Mouse (Mus musculus) spleen, adult 18-20 months (tissue): Measurements from ENCODE around the gene Cab39l.
A peak's percentile ranks its signal among the peaks of the same experiment; 100 is the strongest.
"Not testable (repeated sequence)": the region's sequence is repeated elsewhere in the genome, so short reads cannot be mapped to it uniquely, and the experiment has no call there.

Experiments
- DNase-seq, 2 experiments: peaks; one replicate each; pipeline ENCODE4 v3.0.0; 2022; ENCODE audit warnings: mixed read lengths in 2 of 2

Cab39l gene

DNA sequence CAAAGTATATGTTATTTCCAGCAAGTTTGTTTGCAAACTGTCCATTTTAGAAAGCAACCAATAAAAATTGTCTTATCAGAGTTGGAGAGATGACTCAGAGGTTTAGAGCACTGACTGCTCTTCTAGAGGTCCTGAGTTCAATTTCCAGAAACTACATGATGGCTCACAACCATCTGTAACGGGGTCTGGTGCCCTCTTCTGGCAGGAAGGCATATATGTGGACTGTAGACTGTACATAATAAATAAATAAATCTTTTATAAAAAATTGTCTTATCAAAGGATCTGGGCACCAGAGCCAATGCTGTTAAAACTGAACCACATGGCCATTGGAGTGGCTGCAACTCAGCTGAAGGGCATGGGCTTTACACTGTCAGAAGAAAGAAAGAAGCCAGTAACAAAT, 149.8 kb downstream of the Cab39l start:
- peak in 1 of 2 experiments; percentile 34 for DNase-seq

DNA sequence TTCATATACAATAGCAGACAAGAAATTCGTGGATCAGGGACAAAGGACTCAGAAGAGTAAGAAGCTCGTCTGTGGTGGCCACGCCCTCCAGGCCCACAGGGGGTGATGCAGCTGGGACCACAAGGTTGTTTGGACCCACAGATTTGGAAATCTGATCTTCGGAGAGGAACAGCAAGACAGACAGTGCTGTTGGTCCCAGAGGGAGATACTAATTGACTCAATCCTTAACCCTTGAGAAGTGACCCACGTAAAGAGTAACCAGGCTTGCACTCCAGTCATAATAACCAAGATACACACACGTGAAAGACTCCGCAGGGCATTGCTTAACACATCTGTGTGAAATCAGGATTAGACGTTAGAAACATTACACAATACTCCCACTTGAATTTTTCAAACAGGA, 151.1 kb downstream of the Cab39l start:
- no peak for DNase-seq

DNA sequence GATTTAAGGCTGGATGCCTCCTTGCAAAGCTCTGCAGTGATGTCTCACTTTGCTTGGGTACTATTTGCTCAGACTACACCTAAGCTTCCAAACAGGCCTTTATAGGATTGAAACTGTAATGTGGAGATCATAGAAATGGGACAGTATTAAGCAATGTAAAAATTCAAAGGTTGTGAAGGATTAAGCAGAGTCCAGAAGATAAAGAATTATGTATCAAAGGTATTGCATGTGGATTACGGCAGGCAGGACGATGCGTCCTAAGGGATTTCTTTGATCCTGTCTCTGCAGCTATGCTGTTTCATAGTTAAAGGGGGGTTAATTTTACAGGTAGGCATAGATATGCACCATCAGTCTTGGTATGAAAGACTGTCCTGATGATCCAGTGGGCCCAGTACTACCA, 151.8 kb downstream of the Cab39l start:
- no peak for DNase-seq

DNA sequence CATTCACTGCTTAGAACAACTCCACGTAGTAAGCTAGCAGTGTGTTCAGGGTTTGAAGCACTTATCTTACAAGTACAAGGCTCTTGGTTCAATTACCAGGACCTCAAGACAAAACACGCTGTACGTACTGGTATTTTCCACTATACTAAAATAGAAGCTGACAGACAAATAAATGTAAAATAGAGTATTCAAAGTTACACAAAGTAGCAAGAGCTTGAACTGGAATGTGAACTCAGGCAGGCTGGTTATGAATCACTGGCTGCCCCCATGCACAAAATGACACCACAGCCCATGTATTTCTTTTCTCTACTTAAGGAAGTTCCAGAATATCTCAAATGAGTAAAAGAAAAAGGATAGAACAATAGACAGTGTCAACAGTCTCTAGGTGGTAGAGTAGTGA, 154.2 kb downstream of the Cab39l start:
- no peak for DNase-seq

DNA sequence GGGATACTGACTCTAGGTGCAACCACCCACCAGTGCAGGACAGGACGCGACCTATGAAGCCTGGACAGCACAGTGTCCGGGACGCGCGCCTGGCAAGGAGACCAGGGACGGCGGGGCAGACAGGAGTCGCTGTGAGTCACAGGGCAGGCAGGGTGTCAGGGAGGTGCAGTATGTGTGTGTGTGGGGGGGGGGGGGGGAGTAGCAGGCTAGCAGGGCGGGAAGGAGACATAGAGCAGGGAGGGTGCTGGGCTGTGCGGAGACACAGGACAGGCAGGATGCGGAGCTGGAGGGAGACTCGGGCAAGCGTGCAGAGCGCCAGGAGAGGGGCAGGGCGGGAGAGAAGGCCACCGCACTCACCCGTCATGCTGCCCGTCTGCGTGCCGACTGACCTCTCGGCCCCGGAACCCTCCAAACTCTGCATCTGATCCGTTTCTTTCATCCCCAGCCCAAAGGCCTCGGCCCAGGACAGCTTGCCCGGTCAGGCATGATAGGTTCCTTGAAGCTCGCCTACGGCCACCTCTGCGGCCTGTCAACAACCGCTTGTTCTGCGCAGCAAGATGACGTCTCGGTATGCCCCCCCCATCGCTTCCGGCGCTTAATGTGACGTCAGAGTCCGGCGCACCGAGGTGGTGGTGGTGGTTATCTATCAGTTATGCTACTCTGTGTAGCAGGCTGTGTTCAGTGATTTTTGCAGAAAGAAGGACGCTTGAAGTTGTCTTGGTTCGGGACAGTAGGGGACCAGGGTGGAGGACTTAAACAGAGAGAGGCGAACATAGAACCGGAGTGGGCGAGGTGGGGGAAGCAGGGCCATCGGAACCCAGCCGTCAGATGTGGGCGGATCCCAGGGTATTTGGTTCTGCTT, 156.9 kb downstream of the Cab39l start, which contains the start of gene Cdadc1:
Cdadc1 (minus strand) TSS at position 562 of the 862 bp plus-strand sequence.
- peak; percentile 89 to 97 for DNase-seq

DNA sequence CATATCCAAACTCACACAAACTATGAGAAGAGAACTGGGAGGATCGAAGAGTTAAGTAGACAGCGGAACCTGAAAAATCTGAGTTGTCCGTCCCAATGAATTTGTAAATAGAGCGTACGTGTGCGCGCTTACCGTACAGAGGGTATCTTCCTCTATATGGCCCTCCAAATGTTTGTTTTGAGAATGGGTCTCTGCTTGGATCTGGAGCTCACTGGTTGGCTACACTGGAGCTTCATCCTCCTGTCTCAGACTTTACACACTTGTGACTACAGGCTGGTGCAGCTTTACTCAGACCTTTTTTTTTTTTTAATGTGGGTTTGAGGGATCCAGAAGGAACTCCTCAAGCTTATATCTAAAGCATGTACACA, 157.5 kb downstream of the Cab39l start:
- DNase-seq = no peak

DNA sequence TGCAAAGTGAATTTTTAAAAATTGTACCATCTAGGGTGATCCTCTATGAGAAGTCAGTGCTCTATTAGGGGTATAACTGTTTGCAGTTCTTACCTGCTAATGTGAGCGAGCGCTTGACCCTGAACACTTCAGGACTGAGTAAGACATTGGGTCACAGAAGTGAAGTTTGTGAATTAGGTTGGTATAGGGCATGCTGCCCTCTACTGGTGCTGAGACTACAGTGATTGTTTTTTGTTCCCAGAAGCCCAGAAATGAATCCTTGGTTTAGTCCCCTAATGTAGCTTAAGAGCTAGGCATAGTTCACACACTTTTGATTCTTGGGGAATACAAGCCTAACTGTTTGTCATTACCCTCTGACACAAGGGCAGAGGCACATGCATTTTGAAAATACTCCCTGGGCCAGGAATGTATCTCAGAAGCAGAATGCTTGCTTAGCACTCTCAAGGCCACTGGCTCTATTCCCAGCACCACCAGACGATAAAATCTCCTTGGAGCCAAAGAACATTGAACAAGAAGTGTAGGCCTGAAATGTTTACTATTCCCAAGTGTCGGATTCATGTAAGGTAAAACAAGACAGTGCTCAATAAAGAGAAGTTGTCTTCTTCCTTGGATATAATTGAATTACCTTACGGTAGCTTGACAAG, 163.4 kb downstream of the Cab39l start:
- DNase-seq = peak in 1 of 2 experiments; percentile 22

DNA sequence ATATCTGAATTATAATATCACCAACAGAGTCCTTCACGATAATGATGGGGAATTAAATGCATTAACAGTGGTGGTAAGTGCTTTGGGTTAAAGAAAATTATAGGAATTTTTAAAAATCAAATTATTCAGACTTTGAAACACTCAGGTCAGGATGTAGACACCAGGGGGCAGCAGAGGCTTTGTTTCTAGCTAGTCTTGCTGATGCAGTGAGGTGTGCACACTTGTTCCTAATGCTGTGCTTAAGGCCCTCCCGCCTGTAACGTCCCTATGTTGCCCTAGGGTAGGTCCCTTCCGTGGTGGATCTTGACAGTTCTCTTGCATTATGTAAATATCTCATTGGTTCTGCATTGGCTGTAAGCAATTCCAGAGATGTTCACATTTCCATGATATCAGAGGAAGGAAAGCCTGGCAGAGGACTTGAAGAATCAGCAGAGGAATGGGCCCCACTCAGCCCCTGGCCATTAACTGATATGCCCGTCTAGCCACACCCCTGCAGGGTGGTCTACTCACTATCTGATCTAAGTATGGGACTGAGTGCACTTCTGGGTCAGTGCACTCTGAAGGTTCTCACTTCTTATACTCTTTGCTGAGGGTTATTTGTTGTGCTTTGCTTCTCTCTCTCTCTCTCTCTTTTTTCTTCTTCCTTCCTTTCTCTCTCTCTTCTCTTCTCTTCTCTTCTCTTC, 165.0 kb downstream of the Cab39l start:
- DNase-seq = peak; percentile 29 to 76

DNA sequence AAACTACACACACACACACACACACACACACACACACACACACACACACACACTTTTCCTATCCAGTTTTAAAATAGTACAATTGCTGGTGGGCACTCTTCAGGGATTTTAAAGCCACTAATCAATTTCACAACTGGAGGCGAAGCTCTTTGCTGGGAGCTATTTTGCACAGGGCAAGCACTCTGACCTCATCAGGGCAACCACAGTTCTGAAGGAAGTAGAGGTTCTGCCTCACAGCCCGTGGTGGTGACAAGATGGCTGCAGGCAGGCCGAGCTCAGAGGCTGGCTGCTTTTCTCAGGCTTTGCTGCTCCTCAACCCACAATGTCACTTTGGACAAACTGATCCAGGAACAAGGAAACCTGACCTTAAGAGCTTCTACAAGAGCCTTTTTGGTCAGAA, 166.2 kb downstream of the Cab39l start:
- DNase-seq = no peak

DNA sequence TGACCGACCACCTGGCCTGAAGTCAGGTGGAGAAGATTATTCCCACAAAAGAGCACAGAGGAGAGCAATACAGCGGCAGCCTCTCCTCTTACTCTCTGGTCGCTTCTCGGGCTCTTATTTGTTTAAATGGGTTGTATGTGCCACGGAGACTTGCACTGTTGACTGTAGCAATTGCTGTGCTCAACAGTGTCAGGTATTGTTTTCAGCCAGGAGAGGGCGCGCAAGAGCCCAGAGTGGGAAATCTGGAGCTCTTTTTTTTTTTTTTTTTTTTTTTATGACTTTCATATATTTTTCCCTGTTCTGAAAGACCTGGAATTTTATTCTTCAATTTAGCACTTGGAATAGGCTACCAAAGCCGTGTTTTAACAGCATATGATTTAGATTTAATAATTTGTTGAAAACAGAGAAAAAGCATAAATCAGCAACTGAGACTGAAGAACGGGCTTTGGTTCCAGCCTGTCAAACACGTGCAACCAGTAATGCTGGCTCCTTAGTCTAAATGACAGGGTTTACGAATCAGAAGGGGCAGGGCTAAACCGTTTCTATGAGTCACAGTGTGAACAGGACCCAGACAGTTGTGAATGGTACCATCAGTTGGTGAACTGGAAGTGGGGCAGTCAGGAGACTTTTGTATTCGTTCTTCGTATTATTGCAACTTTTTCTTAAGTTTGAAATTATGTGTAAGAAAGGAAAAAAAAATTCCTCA, 172.3 kb downstream of the Cab39l start:
- DNase-seq = peak in 1 of 2 experiments; percentile 38

DNA sequence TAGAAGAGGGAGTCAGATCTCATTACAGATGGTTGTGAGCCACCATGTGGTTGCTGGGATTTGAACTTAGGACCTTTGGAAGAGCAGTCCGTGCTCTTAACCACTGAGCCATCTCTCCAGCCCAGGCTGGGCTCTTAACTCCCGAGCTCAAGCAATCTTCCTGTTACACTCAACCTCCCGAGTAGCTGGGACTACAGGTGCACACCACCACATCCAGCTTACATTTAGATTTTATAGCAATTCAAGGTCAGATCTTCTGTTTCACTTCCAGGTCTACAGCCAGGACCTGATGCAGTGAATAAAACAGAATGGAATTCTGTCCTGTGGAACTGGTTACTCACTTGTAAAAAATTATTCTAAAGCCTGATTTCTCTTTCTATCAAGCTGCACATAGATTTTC, 173.4 kb downstream of the Cab39l start:
- not testable (repeated sequence) for DNase-seq

DNA sequence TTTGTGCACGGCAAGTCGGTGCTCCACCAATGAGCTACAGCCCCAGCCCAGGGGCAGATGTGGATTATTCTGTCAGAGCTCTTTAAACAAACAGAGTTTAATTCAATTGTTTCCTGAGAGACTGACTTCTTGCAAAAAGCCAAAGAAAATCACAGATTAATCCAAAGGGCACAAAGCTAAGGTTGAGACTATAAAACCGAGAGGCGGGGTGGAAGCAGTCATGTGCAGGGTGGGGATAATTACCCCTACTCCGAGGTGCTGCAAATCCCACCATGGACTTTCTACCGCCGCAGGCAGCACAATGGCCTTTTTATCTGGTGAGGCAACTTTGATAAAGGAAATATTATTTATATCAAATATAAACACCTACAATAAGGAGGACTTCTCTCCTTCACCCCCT, 176.0 kb downstream of the Cab39l start:
- no peak for DNase-seq

DNA sequence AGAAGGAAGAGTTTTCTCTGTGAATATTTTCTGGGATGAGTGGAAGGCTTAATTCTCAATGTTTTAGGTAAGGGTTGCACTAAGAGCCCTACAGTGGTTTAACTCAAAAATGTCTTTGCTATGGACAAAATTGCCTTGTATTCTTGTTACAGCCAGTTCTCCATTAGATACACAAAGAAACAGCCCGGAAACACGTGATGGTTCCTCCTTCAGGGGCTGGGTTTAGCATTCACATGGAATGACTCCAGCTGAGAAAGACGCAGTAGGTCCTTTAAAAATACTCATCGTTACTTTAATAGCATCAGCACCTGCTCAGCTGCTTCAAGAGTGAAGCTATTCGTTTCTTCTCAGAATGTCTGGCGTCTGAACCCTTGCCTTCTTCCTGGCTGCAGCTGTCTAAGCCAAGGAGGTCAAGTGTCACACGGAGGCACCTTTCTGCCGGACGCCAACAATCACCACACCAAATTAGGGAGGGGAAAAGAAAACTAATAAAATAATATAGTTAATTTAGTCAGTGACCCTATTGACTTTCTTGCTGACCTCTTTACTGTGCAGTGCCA, 183.6 kb downstream of the Cab39l start:
- DNase-seq = no peak

DNA sequence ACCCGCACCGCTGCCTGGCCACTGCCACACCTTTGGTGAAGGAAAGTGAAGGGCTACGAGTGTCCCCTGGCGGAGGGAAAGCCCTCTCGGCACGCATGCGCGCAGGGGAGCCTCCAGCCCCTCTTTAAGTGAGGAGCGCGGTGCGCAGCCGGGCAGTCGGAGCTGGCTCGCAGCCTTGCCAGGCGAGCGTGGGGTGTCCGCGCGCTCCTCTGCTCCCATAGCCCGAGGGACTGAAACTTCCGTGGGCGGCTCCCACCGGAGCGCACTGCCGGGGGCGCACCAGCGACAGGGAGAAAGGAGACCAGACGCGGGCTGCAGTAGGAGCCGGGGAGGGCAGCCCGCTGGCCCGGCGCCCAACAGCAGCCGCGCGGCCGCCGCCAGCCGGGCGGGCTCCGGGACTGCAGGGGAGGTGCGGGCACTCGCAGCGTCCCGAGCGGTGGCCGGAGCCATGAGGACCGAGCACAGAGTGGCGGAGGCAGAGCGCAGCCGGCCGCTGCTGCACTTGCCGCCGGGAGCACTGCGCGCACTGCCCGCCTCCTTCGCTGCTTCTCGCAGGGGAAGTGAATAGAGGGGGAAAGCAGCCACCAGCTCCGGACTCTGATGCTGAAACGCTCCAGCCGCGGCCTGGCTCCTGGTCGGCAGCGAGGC, 184.5 kb downstream of the Cab39l start, which contains the start of gene Shisa2:
Shisa2 (plus strand) TSS at position 151 of the 648 bp plus-strand sequence.
- peak; percentile 16 to 17 for DNase-seq

DNA sequence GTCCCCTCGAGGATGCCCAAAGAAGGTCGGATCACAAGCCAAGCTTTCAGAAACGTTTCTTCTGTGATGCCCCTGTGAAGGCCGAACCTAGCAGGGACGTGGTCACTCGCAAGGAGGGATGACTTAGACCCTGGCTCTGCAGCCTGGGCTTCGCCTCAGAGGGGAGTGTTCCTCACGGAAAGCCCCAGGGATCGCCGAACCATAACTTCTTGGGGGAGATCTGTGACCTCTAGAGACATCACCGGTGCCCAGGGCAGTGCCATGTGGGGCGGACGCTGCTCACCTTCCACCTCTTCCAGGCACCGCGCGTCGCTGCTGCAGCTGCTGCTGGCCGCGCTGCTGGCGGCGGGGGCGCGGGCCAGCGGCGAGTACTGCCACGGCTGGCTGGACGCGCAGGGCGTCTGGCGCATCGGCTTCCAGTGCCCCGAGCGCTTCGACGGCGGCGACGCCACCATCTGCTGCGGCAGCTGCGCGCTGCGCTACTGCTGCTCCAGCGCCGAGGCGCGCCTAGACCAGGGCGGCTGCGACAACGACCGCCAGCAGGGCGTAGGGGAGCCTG, 185.1 kb downstream of the Cab39l start:
- DNase-seq = no peak

DNA sequence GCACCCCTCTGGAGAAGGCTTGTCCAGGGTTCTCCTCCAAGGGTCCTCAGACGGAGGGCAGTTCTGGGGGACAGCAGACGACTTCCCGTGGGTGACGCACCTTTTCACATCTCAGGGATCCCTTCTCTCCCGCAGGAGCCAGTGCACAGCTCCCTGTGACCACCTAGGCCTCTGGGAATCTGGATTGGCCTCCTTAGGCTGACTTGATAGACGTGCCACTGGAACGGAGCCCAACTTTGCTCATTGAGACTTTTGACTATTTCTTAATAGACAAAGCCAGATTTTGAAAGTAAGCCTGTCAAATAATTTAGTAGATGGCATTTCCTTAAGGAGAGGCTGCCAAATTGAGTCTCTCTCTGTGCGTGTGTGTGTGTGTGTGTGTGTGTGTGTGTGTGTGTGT, 185.9 kb downstream of the Cab39l start:
- DNase-seq = no peak

DNA sequence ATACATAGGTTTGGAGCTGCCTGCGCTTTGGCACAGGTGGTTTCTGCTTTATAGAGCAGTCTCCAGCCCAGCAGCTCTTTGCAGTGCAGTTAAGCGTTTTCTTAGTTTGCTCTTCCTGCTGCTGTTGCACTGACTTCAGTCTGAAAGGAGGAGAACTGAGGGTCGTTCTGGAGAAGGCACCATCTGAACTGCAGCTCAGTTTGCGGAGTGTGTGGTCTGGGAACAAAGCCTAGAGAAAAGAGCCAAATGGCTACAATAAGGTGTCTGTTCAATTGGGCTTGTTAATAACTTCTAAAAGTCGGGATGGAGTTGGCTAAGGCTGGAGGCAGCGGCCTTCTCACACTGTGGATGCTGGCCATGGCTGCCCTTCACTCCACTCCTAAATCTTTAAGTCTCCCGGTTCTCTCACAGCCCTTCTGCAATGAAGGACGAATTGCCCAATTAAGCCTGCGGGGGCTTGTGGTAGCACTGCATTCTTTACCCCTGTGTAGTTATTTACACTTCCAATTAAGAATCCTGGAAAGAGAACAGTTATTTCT, 186.4 kb downstream of the Cab39l start:
- no peak for DNase-seq

DNA sequence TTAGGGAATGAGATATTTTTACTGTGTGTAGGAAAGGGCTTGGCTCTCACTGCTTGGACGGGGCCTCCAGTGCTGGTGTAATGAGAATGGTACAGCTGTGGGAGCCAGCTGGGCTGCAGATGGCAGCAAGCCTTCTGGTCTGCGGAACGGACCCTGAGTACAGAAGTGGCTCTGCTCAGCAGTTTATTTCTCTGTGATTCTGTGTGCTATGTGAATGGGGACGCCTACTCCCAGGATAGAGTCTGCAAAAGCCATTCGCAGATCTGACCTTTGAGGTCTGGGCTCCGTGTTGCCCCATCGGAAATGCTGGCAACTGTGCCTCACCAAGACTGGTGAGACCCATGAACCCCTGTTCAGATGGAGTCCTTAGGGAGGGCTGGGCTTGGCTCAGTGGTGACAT, 187.1 kb downstream of the Cab39l start:
- no peak for DNase-seq

DNA sequence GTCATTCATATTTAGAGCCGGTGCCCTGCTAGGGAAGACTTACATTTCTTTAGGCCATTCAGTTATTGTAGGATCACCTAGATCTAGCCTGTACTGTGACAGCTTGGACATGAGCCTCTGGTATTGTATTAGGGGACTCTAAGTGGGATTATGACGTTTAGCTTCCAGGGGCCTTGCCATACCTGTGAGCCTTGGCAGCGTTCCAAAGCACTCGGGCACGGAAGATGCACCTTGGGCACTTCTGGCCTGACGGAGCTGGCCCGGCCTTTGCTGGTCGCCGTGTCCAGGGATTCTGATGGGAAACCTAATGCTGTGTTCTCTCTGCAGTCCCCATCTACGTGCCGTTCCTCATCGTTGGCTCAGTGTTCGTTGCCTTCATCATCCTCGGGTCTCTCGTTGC, 188.5 kb downstream of the Cab39l start:
- no peak for DNase-seq

DNA sequence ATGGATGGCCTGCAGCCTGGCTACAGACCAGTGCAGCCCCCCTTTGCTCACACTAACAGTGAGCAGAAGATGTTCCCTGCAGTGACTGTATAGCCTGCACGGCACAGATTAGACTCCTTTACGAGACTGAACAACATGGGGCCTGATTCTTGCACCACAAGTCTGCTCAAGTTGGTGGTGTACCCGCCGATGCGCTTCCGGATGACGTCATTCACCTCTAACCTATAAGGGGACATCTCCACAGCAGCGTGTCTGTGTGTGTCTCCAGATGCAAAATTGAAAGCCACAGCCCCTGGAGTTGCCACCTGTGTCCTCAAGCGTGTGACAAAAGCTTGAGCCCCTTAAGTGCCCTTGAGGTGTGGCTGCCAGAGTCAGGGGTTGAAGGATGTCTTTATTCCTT, 189.3 kb downstream of the Cab39l start:
- DNase-seq = no peak

DNA sequence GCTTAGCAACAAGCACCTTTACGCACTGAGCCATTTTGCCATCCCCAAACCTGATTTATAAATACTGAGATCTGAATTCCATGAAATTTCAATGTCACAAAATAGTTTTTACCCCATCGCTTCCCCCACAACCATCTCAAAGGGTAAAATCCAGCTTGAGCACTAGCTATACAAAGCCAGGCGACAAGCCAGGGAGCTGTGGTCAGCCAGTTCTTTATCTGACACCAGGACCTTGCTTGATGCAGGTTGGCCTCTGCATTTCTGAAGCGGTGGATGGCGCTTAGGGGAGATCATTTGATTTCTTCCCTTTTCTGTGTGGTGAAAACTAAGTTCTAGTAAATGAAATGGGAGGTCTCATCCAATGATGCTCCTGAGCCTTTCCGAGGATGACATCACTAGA, 191.3 kb downstream of the Cab39l start:
- no peak for DNase-seq
